Mouse (Mus musculus) CD4-positive helper T cell, adult 2 months (primary cell): Measurements from ENCODE around the gene Adam8.

Experiments used
- DNase-seq: peaks from one replicate; pipeline ENCODE4 v3.0.0-alpha.2; 2012; ENCODE audit warnings: low read depth, missing footprints, low spot score

Gene Adam8

DNA sequence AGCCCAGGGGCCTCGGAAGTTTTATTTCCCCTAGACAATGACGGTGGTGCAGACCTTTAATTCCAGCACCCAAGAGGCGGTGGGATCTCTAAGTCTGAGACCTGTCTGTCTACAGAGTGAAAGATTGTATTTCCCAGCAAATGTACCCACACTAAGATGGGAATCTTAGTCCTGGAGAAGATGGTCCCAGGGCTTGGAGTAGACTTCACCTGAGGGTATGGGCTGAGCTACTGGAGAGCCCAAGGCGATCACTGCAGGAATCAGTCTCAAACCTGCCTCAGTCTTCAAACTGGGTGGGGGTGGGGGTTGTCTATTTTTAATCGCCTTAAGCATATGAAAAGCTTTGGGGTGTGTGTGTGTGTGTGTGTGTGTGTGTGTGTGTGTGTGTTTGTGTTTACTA, 46.3 kb downstream of the Adam8 start:
- no peak for DNase-seq

DNA sequence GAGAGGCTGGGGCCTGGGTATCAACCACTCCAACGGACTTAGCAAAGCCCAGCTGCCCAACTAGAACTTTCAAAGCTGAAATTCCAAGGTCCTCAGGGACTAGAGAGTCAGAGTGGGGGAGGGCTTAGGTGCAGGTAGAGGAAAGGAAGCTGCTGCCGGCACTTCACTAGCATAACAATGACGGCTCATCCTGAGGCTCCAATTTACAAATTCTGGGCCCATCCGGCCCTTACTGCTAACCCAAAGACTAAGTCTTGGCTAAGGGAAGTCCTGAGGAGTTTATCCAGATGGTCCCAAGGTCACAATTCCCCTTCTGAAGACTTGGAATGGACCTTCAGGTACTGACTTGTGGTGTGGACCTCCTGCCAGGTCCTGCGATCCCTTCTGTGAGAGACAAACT, 46.8 kb downstream of the Adam8 start:
- DNase-seq = no peak

DNA sequence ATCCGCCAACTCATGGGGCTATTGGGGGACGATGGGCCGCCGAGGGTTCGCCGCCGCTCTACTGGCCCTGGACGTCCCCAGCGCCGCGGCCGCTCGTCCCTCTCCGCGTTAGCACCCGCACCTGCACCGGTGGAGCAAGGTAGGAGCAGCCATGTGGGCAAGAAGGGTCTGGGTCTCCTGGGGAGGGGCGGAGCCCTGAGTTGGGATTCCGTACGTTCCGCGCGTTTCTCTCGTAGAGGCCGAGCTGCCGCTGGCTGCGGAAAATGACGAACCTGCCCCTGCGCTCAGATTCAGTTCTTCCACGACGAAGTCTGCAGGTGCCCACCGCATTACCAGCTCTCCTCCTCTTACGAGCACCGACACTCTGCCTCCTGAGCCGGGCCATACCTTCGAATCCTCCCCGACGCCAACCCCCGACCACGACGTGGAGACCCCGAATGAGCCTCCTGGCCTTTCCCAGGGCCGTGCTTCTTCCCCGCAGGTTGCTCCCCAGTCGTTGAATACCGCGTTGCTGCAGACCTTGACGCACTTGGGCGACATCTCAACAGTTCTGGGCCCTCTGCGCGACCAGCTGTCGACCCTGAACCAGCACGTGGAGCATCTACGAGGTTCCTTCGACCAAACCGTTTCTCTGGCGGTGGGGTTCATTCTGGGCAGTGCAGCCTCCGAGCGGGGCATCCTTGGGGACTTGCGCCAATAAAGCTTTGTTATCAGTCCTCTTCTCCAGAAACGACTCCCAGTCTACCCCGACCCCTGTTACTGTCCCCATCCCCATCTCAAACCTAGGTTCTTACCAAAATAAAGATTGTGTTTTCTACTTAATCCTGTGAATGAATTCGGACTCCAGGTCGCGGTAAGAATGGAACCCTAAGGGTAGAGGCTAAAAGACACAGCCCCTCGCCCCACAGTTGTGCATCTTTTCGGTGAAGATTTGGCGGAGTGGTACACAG, 47.8 kb downstream of the Adam8 start:
- DNase-seq = peak; percentile 36

DNA sequence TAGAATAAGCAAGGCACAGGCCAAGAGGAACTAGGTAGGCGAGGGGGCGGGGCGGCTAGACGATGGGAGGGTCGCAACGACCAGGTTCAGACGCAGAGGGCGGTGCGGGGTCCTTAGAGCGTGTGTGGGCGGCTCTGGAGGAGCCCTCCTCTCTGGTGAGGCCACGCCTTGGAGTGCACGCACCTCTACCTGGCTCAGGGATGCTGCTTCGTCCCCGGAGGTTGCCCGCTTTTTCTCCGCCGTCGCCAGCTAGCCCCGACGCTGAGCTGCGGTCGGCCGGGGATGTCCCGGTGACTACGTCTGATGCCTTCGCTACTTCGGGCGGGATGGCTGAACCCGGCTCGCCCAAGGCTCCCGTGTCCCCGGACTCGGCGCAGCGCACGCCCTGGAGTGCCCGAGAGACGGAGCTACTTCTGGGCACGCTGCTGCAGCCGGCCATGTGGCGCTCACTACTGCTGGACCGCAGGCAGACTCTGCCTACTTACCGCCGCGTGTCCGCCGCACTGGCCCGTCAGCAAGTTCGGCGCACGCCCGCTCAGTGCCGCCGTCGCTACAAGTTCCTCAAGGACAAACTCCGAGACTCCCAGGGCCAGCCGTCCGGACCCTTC, 48.6 kb downstream of the Adam8 start, which contains the start of gene Utf1:
Utf1 (plus strand) TSS at position 116 of the 608 bp plus-strand sequence.
- peak; percentile 61 for DNase-seq

DNA sequence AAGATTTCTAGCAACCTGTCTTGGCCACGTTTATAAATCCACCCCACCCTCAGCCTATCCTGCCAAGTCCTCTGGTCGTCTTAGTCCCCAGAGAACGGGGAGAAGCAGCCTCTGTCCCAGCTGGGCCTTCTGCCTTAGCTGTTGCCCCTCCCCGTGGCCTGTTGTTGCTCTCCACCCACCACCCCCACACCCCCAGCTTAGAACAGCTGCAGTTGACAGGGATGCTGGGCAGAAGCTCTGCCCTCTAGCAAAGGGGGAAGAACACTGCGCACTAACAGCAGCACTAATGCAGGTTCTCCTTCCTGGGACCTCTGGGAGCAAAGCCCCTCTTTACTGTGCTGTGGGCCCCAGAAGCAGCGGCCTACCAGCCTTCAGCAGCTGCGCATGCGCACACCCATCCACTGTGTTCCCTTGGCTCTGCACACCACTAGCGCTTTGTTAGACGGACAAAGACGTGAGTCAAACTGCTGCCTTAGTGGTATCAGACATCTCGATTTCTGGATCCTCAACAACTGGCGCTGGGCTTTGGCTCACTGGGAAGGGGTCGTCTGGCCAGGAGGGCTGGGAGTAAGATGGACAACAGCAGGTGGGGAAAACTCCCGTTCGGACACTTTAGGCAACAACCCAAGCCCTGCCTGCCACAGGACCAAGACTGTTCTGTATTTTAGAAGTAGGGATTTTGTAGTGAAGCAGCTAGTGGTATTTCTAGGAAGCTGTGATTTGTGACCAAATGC, 51.7 kb downstream of the Adam8 start:
- DNase-seq = no peak

DNA sequence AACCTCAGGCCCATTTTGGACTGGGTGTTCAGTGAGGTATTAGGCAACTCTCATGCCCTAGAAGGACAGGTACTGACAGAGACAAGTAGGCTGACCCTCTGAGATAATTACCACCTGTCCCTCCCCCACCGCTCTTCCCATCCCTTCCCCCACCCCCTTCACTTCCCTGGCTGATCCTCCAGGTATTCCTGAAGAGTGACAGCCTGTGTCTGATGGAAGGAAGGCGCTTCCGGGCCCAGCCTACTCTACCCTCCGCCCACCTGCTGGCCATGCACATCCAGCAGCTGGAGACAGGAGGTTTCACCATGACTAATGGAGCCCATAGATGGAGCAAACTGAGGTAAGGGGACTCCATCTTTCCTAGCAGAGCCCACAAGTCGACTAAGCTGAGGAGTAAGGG, 54.6 kb downstream of the Adam8 start:
- no peak for DNase-seq

DNA sequence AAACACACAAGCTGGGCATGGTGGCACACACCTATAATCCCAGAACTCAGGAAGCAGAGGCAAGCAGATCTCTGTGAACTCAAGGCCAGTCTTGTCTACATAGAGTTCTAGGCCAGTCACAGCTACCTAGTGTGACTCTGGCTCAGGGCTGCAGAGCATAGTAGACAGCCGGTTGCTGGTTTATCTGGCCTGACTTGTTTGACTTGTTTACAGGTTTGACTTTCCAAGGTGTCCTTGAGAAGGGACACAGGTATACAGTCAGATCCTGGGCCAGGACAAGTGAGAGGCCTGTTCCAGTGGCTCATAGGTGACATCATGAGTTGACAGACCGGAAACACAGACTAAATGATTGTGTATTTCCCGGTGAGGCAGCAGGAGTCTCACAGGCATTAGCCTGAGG, 55.2 kb downstream of the Adam8 start:
- DNase-seq = no peak

DNA sequence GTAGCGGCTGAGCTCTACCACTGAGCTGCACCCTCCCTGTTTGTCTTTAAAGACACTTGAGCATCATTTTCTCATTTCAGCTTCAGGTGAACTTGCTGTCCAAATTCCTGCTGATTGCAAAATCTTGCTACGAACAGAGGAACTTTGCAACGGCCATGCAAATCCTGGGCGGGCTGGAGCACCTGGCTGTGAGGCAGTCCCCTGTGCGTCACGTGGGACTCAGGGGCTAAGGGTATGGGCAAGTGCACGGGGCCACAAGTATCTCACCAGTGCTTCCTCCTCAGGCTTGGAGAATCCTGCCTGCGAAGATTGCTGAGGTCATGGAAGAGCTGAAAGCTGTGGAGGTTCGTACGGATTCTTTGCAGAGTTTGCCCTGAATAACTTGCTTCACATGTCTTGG, 55.7 kb downstream of the Adam8 start:
- DNase-seq = no peak

DNA sequence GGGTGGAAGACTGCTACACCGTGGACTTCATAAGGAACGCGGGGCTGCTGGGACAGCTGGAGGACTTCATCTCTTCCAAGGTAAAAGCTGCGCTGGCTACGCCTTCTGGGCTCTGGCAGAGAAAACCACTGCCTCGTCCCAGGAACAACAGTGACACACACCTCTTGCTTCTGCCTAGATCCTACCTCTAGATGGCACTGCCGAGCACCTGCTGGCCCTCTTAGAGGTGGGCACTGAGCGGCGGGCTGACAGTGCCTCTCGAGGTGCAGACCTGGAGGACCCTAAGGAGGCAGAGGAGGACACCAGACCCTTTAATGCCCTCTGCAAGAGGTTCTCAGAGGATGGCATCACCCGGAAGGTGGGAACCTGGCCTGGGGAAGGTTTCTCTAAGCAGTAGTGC, 61.6 kb downstream of the Adam8 start:
- DNase-seq = peak; percentile 29
